Mouse (Mus musculus) common myeloid progenitor, adult 5-6 weeks (primary cell): ENCODE measurements at regions not wholly inside any gene's neighbourhood (a gene's known extent, or its start where the extent isn't known, plus 50 kb on each side); places are given as distances from the start of the nearest gene placed in this dataset.

Experiments used
- ATAC-seq: replicated peaks from 2 replicates; pipeline ENCODE4 v1.8.0; 2016; ENCODE audit warnings: low read depth, mild to moderate bottlenecking, moderate TSS enrichment, inconsistent platforms; ENCODE audit not compliant: poor library complexity, severe bottlenecking

- ATAC-seq = no peak
These were observed 50.5 kb upstream of the Tmem132d start for GRCm38 (mm10) chr5:128483441-128483810.

DNA sequence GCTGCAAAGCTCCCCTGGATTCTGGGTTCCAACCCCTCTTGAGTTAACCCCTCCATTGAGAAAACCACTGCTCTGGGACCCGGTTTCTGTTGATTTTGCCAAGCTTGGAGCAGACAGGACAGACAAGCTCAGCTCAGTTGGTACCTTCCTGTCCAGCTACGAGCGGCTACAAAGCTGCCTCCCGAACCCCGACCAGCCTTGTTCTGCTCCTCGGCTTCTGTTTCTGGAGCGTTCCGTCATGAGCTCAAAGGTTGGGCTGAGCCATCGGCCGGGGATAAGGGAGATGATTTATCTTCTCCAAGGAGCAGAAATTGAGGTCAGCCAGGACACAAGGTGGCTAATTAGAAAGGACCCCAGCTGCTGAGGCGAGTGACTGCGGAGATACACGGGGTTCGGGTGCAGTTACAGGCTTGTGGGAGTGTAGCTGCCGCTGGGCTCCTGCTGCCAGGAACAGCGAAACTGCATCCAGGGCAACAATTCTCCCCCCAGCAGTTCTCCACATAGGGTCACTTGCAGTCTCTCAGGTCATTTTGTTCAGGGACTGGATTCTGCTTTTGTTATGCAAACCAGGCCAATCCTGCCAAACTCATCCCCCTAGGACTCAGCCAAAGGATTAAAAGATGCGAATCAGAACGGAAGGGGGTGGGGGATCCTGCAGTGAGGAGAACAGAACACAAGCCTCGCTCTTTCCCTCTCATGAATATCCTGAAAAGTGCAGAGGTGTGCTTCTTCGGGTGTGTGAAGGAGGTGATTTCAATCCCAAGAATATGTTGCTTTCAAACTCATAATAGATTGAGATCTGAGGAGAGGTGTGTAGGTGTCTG lies 50.0 kb upstream of the Tmem132d start:
- no peak for ATAC-seq
